Mouse (Mus musculus) retina, embryonic 14.5 days (tissue): ENCODE results near the gene Lmntd2.
A peak's percentile ranks its signal among the peaks of the same experiment; 100 is the strongest.

Experiments used
- DNase-seq: peaks from one replicate; pipeline ENCODE4 v3.0.0-alpha.2; 2015; ENCODE audit warnings: low spot score

Lmntd2 gene

DNA sequence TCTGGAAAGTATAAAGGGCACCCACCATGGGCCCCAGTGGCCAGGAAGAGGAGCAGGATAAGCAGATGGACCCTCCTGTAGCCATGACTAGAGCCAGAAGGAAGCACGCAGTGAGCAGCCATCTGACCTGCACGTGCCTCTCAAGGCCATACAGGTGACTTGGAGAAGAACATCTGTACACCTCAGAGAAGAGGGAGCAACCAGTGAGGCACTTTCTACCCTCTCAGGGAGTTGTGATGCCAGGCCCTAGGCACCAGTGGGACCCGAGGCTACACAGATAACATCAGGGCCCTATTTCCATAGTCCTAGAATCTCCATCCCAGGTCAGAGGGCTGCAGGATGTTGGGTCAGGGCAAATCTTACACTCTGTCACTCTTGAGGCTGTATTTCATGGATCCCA lies 23.7 kb downstream of the Lmntd2 start:
- no peak for DNase-seq

GRCm38 (mm10) chr7:141188733-141189132 lies 25.1 kb downstream of the Lmntd2 start:
- no peak for DNase-seq

GRCm38 (mm10) chr7:141188194-141188593 lies 25.7 kb downstream of the Lmntd2 start:
- DNase-seq, result no peak

DNA sequence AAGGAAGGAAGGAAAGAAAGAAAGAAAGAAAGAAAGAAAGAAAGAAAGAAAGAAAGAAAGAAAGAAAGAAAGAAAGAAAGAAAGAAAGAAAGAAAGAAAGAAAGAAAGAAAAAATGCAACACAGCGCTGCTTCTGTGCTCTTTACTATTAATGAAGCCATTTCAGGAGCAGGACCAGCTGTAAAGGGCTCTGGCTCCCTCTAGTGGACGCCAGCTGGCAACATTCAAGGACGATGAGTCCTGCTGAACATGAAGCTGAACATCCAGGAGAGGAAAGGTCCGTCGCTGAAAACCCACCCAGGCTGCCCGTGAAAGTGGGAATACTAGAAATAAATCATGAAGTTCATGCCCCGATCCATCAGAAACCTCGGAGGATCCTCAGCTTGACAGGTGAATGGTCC lies 37.7 kb downstream of the Lmntd2 start:
- DNase-seq, result peak; percentile 94

GRCm38 (mm10) chr7:141175068-141175467 lies 38.8 kb downstream of the Lmntd2 start:
- no peak for DNase-seq

GRCm38 (mm10) chr7:141173323-141173850 lies 40.5 kb downstream of the Lmntd2 start:
- no peak for DNase-seq

DNA sequence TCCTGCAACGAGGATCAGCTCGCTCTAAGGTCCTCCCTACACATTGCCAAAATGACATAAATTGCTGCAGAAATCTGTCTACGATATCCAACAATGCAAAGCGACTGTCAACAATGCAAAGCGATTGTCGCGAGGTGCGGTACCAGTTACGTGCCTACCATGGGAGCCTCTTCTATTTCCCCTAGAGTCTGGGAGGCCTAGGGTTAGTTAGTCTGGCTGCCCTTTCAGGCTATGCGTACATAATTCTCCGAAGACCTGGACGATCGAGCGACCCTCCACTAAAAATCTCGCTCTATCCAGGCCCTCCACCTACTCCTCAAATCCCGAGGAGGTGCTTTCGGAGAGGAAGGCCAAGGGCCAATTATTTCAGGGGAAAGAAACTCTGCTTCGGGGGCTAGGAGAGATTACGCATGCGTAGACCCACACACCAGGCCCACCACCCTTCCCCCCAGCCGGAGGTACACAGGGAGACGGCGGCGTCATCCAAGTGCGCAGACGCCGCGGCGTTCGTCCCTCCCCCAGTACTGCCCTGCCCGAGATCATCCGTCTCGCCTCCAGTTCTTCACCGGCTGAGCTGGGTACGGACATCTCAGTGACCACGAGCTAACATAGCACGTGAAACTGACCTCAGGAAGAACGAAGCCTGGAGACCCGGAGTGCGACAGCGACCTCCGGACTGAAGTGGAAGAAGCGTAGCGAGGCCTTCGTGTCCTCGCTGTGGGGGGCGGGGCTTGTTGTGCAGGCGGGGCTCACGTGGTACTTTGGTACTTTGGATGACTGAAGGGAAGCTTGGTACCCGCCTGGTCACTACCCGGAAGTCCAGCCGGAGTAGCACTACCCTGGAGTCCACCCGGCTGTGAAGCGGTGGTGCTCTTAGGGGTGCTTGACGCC lies 41.5 kb downstream of the Lmntd2 start, which contains the start of gene Rnh1:
Rnh1 (minus strand) TSS at position 742 of the 891 bp plus-strand sequence.
- DNase-seq, result peak; percentile 95

GRCm38 (mm10) chr7:141169866-141170265 lies 44.0 kb downstream of the Lmntd2 start:
- DNase-seq, result no peak

GRCm38 (mm10) chr7:141169300-141169699 lies 44.6 kb downstream of the Lmntd2 start:
- no peak for DNase-seq

DNA sequence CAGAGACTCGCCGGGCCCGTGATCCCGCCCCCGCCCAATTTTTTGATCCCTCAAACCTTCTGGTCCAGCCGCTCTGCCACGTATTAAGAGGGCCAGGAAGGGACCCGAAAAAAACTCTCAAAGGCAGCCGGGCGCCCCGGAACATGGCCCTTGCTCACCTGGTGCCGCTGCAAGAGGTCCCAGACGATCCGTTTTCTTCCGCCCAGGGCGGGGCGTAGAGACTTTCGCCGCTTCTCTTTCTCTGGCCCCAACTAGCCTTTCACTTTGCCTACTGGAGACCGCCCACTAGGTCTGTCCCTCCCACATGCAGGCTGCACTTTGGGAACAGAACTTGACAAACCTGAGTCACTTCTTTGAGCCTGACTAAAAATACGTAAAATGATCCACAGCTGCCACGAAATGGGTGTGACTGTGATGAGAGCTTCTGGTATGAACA lies 45.3 kb downstream of the Lmntd2 start:
- peak; percentile 45 for DNase-seq

GRCm38 (mm10) chr7:141167901-141168517 lies 45.9 kb downstream of the Lmntd2 start:
- peak; percentile 42 for DNase-seq

DNA sequence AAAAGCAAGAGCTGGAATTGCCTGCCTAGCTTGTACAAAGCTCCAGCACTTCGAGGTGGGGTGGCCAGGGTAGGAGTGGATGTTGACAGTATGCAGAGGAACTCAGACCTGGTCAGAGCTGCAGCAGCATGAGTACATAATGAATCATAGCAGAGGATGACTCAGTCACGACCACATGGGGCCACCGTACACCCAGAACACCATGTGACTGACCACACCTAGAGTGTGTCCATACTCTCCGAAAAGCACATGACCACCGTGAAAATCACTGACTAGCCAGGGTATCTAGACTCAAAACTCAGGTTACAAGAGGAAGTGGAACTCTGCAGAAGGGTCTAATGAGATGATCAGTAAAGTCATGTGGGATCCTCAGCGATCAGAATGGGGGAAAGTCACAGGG lies 49.0 kb downstream of the Lmntd2 start:
- no peak for DNase-seq

DNA sequence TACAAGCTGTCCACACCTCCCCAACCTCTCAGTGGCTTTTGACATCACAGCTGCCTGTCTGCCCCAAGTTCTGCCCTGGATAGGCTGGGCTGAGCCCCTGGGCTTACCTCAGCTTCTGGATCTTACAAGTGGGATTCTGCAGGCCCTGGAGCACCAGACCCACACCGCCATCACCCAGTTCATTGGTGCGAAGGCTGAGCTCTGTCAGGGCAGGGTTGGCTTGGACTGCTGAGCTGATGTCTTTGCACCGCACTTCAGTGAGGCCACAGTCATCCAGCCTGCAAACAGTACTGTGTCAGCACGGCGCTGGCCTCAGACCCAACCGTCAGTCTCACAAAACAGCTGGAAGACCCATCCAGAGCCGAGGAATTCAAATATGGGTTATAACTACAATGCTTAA lies 49.5 kb downstream of the Lmntd2 start:
- no peak for DNase-seq
